Mouse (Mus musculus): Measurements from ENCODE around the gene Kif1c.
A peak's percentile ranks its signal among the peaks of the same experiment; 100 is the strongest.
"Not testable (repeated sequence)": the region's sequence is repeated elsewhere in the genome, so short reads cannot be mapped to it uniquely, and the experiment has no call there.

Gene Kif1c

DNA sequence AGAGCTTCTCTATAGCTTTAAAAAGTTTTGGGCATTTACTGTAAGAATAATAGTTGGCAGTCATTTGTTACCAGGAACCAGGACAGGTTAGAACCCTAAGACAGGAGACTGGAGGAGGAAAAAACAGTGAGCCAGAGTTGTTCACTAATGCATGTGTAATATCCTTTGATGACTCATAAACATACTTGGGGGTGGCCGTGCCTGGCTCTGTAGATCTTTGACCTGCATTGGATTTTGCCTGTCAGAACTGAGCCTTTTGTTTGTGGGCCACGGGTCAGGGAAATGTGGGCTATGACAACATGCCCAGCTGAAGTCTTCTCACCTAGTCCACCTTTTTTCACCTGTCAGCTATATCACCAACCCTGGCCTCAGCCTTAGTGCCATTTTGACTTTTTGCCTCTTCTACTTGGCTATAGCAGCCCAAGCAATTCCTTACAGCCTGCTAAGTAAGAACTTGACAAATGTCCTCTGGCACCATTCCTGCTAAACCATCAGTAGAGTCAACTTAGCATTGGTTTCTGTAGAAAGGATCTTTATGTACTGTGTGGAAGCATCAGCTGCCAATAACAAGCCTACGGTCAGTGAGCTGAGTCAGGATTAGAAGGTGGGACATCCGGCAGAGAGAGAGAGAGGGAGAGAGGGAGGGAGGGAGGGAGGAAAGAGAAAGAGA is 47.7 kb downstream of the Kif1c start:
- DNase-seq: no peak

DNA sequence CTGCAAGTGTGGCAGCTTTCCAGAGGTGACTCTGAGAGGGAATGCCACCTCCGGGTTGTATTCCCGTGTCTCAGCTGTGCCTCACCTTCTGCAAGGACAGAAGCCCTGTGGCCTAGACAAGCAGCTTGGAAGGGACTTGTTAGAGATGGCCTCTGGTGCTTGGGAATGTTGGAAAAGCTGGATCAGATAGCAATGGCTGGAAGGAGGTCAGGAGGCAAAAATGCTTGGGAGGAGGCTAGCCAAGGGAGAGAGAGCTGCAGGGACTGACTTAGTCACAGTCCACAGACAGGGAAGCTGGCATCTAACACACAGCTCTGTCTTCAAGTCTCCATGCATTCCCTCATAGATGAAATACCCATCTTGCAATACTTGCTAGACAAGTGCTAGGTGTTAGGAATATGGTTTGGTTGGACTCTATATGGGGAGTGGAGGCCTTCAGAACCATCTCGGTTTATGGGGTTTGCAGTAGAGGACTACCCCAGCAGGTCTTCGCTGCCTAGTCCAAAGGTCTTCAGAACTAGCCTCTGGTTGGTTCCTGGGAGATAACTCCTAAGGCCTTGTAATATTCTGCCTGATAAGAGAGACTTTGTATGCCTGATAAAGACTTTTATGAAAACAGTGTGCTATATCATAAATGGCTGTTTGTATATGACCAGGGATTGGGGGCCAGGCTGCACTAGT is 52.1 kb downstream of the Kif1c start:
- no peak for DNase-seq

DNA sequence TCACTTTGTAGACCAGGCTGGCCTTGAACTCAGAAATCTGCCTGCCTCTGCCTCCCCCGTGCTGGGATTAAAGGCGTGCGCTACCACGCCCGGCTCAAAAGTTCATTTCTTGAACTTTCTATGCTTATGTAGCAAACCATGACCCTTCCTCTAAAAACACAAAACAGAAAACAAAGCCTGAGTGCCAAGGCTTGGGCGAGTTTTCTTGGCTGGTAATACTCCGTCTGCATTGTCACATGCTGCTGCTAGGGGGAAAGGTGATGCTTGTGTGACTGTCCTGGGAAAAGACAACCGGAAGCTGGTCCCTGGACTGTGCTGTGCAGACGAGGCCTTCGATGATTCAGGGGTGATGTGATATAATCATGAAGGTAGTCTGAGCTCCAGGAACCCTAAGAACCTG is 52.8 kb downstream of the Kif1c start:
- no peak for DNase-seq

DNA sequence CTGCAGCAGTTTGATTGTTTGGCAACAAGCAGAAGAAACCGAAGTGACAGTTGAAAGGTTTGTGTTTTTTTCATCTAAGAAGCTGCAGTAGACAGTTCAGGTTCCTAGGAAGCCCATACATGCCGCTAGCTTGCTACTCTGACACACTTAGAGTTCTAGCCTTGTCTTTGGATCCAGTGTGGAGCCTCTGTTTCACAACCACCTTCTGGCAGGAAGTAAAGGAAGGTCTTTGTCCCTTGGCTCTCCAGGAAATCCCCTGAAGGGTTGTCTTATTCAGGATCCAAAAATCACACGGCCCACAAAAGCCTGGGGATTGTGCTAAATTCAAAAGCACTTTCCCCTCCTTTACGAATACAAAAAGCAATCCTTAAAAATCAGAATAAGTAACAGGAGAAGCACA is 54.1 kb downstream of the Kif1c start:
- no peak for DNase-seq

DNA sequence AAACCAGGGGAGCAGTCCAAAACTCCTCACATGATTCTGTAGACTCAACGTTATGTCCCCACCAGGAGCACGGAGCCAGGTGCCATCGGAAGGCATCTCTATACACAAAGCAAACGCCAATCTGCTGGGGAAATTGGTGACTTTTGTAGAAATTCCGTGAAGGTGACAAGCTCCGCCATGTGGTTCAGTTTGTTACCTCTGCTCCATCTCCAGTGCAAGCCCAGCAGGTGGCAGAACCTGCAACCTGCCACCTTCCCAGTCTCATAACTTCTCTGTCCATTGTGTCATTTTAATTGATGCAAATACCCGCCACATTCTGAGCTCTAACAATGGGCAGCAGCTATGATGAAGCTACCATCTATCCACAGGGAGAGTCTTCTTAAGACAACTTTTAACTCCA is 54.6 kb downstream of the Kif1c start:
- no peak for DNase-seq

DNA sequence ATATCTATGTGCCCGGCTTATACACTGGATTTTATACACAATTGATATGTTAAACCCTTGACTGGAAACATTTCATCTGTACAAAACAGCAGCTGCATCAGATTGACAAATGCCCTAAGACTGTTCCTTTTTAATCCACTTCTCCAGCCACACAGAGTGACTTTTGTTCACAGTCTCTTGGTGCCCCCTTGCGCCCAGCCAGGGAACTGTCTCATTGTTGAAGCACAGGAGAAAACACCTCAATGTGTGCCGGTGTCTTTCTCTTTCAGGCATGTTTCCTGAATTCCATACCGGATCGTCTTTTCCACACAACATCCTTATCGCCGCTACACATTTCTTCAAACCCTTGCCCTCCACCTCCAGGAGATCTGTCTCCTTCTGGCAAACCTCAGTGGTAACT is 55.3 kb downstream of the Kif1c start:
- DNase-seq: peak; percentile 75 to 93

DNA sequence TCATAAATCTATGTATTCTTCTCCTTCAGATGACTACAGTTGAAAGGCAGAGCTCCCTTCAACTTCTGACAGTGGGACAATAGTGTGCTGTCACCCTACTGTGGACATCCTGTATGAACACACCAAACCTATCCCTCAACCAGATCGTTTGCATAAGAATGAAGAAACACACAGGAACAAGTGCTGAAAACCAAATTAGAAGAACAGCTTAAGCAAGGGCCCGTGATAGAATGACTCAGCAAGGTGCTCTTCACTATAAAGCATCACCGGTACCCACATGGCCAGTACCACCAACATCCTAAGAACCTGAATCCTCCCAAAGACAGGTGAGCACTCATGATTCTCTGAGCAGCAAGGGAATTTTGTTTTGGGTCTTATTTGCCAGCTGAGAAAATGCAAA is 60.1 kb downstream of the Kif1c start:
- not testable (repeated sequence) for DNase-seq

DNA sequence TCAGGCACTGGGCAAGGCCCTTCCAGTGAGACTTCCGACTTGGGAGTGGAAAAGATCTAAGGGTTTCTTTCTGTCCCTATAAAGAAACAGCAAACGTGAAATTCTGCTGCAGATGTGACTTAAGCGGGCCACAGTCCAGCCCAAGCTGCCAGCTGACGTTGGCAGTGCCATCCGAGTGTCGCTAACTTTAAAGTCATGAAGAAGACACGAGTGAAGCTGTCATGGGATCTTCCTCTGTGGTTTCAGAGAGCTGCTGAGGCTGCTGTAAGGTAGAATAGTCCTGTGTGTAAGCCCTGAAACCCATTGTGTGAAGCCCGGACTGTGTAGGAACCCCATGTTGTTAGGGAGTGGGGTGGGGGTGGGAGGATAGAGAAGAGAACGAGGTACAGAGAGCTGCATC is 62.3 kb downstream of the Kif1c start:
- DNase-seq: no peak

DNA sequence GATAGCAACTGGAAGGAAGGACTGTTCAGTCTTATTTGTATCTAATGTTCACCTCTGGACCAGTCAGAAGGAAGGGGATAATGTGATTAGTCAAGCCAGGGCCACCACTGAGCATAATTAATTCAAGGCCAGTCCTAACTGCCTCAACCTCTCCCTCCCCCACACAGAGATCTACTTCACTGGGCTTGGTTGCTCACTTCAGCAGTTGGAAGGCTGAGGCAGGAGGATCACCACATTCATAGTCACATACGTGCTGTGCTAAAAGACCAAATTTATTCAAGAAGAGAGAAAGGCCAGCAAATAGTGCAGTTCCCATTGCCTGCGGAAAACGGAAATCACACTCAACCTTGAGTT is 63.2 kb downstream of the Kif1c start:
- no peak for DNase-seq

DNA sequence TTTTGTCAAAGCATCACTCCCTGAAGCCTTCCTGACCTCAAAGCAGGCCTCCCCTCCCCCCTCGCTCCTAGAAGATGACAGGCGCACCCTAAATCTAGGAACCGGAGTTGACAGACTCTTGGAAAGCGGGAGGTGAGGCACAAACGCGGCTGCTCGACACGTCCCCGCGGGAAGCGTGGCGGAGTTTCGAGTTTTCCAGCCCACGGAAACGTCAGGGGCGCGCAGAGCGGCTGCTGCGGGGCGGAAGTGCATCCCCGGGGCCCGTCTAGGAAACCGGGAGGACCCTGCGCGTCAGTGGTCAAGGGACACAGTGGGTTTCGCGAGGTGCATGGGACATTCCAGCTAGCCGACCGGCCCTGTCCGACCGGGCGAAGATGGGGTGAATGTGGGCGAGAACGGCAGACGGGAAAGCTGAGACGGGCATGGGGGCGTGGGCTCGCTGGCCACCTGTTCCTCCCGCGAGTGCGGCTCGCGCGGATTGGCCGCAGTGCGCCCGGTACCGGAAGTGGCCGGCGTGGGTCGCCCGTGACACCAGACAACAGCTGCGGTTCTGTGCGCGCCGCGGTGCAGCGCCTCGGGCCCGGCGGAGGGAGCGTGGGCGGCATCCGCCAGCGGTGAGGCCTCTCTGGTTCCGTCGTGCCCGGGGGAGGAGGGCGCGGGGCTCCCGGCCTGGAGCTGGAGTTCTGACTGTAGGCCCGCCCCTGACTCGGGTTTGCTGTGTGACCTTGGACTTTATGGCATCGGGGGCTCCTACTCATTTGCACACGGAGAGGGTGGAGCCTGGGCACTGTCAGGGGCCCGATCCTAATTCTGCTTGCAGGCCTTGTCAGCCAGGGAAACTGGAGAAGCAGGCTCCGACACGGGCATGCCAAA is 63.8 kb downstream of the Kif1c start, which contains the start of gene Zfp3:
Zfp3 (plus strand) TSS at position 274 of the 873 bp plus-strand sequence.
- DNase-seq: peak; percentile 80 to 93

DNA sequence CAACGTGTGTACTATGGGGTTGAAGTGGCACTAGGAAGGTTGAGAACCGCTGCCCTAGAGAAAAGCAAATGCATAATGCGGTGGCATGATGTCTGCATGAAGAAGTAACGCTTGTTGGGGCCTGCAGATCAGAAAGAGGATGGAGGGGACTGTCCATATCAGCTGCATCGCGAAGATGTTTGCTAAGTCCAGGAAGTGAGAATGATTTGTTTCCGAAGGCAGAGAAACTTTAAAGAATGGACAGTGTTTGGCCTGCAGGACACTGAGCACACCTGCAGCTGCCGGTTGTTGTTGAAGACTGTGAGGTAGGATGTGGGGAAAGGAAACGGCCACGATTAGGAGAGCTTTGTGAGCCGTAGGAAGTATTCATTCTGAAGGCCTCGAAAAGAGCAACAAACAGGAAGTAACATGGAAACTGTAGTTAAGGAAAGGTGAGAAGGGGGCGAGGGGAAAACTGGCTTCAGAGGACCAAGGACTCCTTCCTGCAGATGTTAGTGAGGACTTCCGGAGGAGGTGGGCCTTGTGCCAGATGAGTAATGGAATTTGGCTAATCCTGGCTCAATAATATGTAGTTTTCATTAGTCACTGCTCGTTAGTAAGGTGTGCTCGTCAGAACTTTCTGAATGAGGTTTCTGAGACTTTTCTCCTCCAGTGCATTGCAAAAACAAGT is 65.6 kb downstream of the Kif1c start:
- peak; percentile 50 to 55 for DNase-seq

DNA sequence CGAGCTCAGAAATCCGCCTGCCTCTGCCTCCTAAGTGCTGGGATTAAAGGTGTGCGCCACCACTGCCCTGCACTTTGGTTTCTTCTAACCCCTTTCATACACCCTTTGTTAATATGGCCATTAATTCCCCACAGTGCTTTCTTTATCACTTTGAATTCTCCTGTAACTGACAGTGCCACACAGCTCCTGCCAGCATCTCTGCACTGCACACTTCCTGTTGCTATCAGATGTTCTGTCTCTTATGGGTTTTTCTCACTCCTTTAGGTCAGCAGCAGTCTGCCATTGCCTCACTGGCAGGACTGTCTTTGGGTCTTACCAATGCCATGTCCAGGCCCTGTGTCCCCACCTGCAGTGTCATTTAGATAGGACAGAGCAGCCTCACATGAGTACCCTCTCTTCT is 70.5 kb downstream of the Kif1c start:
- no peak for DNase-seq

DNA sequence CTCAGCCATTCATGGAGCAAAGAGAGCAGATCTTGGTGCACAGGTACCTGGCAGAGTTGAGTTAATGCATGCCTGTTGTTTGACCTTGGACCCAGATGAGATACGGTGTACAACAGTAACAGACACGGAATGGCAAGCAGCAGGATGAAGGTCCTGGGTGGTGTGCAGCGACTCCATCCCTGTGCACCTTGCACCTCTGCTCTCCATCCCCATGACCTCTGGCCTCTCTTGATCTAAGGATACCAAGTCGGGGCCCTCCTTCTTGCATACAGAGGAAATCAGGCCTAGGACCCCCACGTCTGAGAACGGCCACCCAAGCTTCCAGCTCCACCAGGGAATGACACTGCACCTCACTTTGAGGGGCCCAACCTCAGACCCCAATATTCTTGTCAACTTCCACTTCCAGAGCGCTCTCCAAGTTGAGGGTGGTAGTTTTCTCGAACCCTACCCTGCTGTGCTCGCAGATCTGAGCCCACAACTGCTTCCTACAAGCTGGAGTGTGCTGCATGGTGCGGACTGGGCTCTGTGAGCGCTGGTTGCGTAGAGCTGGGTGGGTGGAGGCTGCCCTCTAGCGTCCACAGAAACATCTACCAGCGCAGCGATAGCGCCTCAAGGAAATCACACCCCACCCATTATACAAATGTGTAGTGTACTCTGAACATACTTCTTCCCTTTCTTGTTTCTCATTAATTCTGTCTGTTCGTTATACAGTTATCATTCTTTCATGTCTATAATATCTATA is 76.7 kb downstream of the Kif1c start:
- peak; percentile 78 for DNase-seq

DNA sequence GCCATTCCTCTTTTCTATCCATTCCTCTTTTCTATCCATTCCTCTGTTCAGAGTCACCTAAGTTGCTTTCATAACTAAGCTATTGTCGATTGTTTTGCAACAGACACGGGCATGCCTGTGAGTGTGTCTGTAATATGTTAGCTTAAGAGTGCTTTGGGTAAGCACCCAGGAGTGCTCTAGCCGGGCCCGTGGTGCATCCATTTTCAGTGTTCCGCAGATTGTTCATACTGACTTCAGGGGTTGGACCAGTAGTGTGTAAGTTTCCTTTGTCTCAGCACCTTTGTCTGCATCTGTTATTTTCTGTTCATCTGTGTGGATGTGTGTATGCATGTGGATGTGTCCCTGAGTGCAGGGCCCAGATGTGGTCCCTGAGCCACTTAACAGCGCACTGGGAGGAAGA is 77.3 kb downstream of the Kif1c start:
- DNase-seq: no peak

DNA sequence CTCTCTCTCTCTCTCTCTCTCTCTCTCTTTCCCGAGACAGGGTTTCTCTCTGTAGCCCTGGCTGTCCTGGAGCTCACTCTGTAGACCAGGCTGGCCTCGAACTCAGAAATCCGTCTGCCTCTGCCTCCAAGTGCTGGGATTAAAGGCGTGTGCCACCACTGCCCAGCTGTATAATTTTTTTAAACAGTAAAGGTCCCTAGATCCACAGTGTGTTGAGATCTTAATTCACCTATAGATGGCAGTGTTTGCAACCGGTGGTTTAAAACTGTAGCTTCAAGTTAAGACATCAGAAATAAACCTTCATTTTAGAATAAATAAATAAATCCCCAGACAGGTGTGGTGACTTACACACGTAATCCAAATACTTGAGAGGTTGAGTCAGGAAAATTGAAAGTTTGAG is 77.7 kb downstream of the Kif1c start:
- DNase-seq: peak in 1 of 2 experiments; percentile 10
